Mouse (Mus musculus) stomach, embryonic 14.5 days (tissue): Measurements from ENCODE around the gene Vmn2r66. TPM values are rescaled to one million over a fixed set of nuclear protein-coding genes. Genes with fewer than 3 reads are reported as not detected.

Source experiments
- ATAC-seq: fragments of 200-750 bp; cut with Nextera tagmentation; 2 replicates; pipeline ENCODE4 v1.8.0; 2017; ENCODE audit warnings: low read depth, moderate TSS enrichment; ENCODE audit not compliant: insufficient number of reproducible peaks, insufficient read depth, low FRiP score
- H3K27ac ChIP-seq: fragments of 300-500 bp; sonication (generic); 2 replicates; pipeline ENCODE4 v1.5.1; 2014; ENCODE audit warnings: mild to moderate bottlenecking, low read length, moderate library complexity, mixed read lengths
- H3K27me3 ChIP-seq: fragments of 300-500 bp; sonication (generic); 2 replicates; pipeline ENCODE4 v1.6.1; 2014; ENCODE audit warnings: low read length, control low read depth, mixed read lengths; ENCODE audit not compliant: control insufficient read depth, insufficient read depth
- H3K36me3 ChIP-seq: fragments of 300-500 bp; sonication (generic); 2 replicates; pipeline ENCODE4 v1.6.1; 2014; ENCODE audit warnings: mild to moderate bottlenecking, control low read depth, low read length, moderate library complexity, mixed read lengths; ENCODE audit not compliant: control insufficient read depth, insufficient read depth
- H3K4me1 ChIP-seq: fragments of 300-500 bp; sonication (generic); 2 replicates; pipeline ENCODE4 v1.6.1; 2014; ENCODE audit warnings: low read length, control low read depth, mixed read lengths; ENCODE audit not compliant: control insufficient read depth, insufficient read depth
- H3K4me2 ChIP-seq: fragments of 300-500 bp; sonication (generic); replicated peaks from 2 replicates; pipeline ENCODE4 v1.6.1; 2014; ENCODE audit warnings: low read depth, low read length, control low read depth
- H3K4me3 ChIP-seq: fragments of 300-500 bp; sonication (generic); 2 replicates; pipeline ENCODE4 v1.5.1; 2014; ENCODE audit warnings: low read depth, low read length, control low read depth
- H3K9ac ChIP-seq: fragments of 300-500 bp; sonication (generic); replicated peaks from 2 replicates; pipeline ENCODE4 v1.6.1; 2014; ENCODE audit warnings: low read depth, mild to moderate bottlenecking, control low read depth, low read length, moderate library complexity, mixed read lengths
- H3K9me3 ChIP-seq: fragments of 300-500 bp; sonication (generic); 2 replicates; pipeline ENCODE4 v1.6.1; 2016; ENCODE audit warnings: low read depth, low read length, control low read depth; ENCODE audit not compliant: control insufficient read depth
- WGBS: fragments of 180-500 bp; shearing (Covaris S2); extraction: QIAGEN DNeasy Blood & Tissue Kit; methylation state at CpG from one replicate; pipeline ENCODE4 v1.1.7; 2014; 5-methylcytosine and 5-hydroxymethylcytosine counted together
- polyA plus RNA-seq: library from polyadenylated mRNA; unstranded; fragments of >200 nt; fragmentation: Nextera tagmentation; extraction: Ambion mirVana; gene quantifications from 2 replicates; pipeline ENCODE4 v1.2.1, GENCODE M21; 2014

Gene Vmn2r66
- not detected in 2 replicates for polyA plus RNA-seq

- Histone ChIP-seq H3K4me1 (no peaks in the 10 kb centered on the region), H3K4me3 (no peak within 1 kb of the TSS), H3K9me3 (no peaks in the 10 kb centered on the region), H3K27ac (no peak within 1 kb of the TSS), H3K9ac (no peak within 1 kb of the TSS), H3K27me3 (no peaks in the 10 kb centered on the region), H3K4me2 (no peak within 1 kb of the TSS), H3K36me3 (no peaks in the 10 kb centered on the region)
- 79% methylated on average over 1 of the region's 1 CpGs for WGBS
- ATAC-seq: no peak
Measured at GRCm38 (mm10) chr7:85012168-85012567, at the start of gene Vmn2r66. TSS of gene Vmn2r66 (minus strand) at chr7:85012268.

- H3K4me3 ChIP-seq: no peak overlapping the region
- no peak overlapping the region for H3K9ac ChIP-seq
- no peaks in the 10 kb centered on the region for H3K27me3 ChIP-seq
- no peak for ATAC-seq
- no peaks in the 10 kb centered on the region for H3K9me3 ChIP-seq
- no peaks in the 10 kb centered on the region for H3K36me3 ChIP-seq
- no peak overlapping the region for H3K27ac ChIP-seq
- H3K4me2 ChIP-seq: no peak overlapping the region
- WGBS: 69% methylated on average over 2 of the region's 2 CpGs
- no peaks in the 10 kb centered on the region for H3K4me1 ChIP-seq
Measured at GRCm38 (mm10) chr7:84996694-84997093, 15.4 kb downstream of the Vmn2r66 start.

DNA sequence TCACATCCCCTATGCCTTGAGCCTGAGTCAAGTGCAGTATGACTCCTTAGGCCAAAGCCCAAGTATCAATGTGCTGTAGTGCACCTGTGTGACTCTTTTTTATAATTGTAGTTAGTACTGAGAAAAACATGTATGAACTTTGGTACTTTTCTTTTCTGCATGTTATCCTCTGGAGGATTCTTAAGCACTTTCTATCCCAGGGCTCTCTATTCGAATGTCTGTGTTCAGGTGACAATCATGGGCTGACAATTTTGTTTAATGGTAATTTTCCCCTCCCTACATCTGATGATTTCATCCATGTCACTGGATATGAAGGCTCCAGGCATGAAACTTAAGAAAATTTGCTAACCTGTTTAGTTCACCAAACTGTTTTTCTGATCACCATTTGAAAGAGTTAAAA is 48.1 kb downstream of the Vmn2r66 start, which contains the start of gene Vmn2r65:
Gene Vmn2r65 (minus strand): TSS at position 101 of the 400 bp plus-strand sequence.
- WGBS: 40% methylated on average over 1 of the region's 1 CpGs
- ATAC-seq: no peak
- Histone ChIP-seq H3K4me2 (no peak within 1 kb of the TSS), H3K27me3 (no peaks in the 10 kb centered on the region), H3K9me3 (no peaks in the 10 kb centered on the region), H3K27ac (no peak within 1 kb of the TSS), H3K4me3 (no peak within 1 kb of the TSS), H3K4me1 (no peaks in the 10 kb centered on the region), H3K36me3 (no peaks in the 10 kb centered on the region), H3K9ac (no peak within 1 kb of the TSS)

Other genes starting within 250 kb of the Vmn2r66 start
- gene Olfr291, start 158.7 kb downstream of the Vmn2r66 start, polyA plus RNA-seq: not detected in 2 replicates
- gene Vmn2r65, start 48.2 kb downstream of the Vmn2r66 start, polyA plus RNA-seq: not detected in 2 replicates
- gene Vmn2r67, start 143.7 kb upstream of the Vmn2r66 start, polyA plus RNA-seq: not detected in 2 replicates
- not detected in 2 replicates for gene Vmn2r68, start 225.5 kb upstream of the Vmn2r66 start, polyA plus RNA-seq